Mouse (Mus musculus): ENCODE results near the gene Cyth2. TPM values are rescaled to one million over a fixed set of nuclear protein-coding genes. Genes with fewer than 3 reads are reported as not detected.

Gene Cyth2
- total RNA-seq, 2 experiments from 2014 or later, result 28.2 to 33.8 TPM

- DNase-seq, result no peak
Measured at GRCm38 (mm10) chr7:45814841-45815240, 460 bp upstream of the Cyth2 start.

DNA sequence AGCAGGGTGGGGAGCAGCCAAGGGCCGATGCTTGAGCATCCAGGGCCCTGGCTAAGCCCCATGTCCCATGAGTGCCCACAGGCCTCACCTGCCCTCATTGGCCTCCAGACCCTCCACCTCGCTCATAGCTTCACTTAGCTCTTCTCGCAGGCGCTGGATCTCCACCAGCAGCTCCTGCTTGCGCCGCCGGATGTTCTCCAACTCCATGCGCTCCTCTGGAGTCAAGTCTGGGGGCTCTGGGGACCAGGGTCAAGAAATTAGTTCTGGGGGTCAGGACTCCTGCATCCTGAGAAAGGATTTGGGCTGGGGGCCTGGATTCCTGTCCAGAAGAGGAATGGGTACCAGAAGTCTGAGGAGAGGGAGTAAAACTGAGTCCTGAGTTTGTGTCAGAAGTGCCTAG lies 1.5 kb downstream of the Cyth2 start:
- DNase-seq, result no peak

GRCm38 (mm10) chr7:45809276-45810075 lies 4.9 kb downstream of the Cyth2 start:
- DNase-seq, result no peak

DNA sequence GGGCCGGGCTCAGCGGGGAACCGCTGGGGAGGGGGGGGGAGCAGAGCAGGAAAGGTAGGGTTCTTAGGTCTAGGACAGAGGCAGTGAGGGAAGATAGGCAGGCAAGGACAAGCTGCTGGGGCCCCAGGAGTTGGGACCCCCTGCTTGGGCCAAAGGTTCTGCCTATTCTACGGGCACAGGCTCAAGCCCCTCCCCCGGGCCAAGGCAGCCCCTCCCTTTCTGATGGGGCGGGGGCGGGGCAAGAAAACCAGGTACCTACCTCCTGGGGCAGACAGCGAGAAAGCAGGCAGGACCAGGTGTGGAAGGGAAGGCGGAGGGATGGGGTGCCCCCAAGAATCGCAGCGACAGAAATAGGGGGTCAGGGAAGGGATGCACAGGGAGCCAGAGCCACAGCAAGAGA lies 5.9 kb downstream of the Cyth2 start:
- no peak for DNase-seq

GRCm38 (mm10) chr7:45805941-45806340 lies 8.4 kb downstream of the Cyth2 start:
- DNase-seq, result no peak

- DNase-seq, result no peak
Measured at GRCm38 (mm10) chr7:45802551-45802950, 11.8 kb downstream of the Cyth2 start.

- DNase-seq, result peak; percentile 82
Measured at GRCm38 (mm10) chr7:45801348-45801747, 13.0 kb downstream of the Cyth2 start.

GRCm38 (mm10) chr7:45800546-45801204 lies 13.7 kb downstream of the Cyth2 start:
- no peak for DNase-seq

DNA sequence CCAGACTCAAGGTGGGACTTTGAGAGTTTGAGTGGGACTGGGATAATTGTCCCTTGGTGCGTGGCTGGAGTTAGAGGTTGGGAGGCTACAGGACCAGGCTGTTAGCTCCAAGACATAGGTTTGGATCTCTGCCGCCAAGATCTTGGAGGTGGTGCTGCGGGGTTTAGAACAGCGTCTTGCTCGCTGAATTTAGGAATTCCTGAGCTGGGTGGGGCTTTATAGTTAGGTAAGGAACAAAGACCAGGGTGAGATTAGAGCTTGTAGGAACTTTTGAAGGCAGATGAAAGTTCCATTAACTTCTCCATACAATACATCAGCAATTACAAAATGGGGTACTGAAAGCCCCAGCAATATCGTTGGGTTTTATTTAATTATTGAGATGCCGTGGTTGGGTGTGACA lies 14.4 kb downstream of the Cyth2 start:
- no peak for DNase-seq

GRCm38 (mm10) chr7:45798931-45799330 lies 15.4 kb downstream of the Cyth2 start:
- no peak for DNase-seq

DNA sequence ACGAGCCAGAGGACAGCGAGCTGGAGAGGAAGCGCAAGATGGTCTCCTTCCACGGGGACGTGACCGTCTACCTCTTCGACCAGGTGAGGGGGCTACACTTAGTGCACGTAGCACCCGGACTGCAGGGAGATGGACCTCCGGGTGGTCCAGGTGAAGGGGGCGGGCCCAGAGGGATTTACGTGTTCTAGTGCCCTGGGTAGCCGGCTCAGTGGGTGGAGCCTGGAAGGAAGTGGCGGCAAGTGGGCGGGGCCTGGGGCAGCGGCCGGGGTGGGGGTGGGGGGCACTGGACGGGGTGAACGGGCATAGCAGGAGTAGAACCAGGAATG lies 15.9 kb downstream of the Cyth2 start:
- no peak for DNase-seq

DNA sequence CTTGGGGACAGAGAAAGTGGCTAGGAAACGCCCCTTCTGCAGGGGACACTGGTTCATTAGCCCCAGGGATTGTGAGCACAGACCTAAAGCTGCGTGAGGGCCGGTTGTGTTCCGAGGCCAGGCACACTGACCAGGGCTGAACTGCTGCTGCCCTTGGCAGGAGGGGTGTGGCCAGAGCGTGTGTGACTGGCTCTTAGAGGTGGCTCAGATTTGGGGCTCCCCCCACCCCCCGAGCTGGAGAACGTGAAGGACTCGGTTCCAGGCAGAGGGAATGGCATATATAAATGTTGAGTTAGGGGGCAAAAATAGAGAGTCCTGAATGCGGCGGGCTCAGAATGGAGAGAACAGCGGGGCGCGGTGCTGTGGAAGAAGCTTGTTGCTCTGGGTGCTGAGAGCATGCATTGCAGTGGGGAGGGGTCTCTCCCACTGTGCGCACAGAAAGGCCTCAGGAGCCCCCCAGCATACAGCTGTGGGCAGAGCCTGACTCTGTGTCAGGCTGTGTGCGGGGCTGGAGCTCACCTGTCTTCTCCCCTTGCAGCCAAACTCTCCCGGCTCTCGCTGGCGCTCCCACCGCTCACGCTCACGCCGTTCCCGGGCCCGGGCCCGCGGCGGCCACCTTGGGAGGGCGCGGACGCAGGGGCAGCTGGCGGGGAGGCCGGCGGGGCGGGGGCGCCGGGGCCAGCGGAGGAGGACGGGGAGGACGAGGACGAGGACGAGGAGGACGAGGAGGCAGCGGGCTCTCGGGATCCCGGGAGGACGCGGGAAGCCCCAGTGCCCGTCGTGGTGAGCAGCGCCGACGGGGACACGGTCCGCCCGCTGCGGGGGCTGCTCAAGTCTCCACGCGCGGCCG lies 16.5 kb downstream of the Cyth2 start:
- DNase-seq, result no peak

- DNase-seq, result no peak
Measured at GRCm38 (mm10) chr7:45796950-45797349, 17.4 kb downstream of the Cyth2 start.

DNA sequence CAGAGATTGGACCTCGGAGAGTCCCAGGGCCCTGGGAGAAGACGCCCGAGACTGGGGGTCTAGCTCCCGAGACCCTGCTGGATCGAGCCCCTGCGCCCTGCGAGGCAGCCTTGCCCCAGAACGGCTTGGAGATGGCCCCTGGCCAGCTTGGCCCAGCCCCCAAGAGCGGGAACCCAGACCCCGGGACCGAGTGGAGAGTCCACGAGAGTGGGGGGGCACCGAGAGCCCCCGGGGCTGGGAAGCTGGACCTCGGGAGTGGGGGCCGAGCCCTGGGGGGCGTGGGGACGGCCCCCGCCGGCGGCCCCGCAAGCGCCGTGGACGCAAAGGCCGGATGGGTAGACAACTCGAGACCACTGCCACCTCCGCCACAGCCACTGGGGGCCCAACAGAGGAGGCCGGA lies 19.4 kb downstream of the Cyth2 start:
- DNase-seq, result no peak

GRCm38 (mm10) chr7:45793969-45794585 lies 20.3 kb downstream of the Cyth2 start:
- DNase-seq, result no peak

- DNase-seq, result no peak
Measured at GRCm38 (mm10) chr7:45793240-45793639, 21.1 kb downstream of the Cyth2 start.

DNA sequence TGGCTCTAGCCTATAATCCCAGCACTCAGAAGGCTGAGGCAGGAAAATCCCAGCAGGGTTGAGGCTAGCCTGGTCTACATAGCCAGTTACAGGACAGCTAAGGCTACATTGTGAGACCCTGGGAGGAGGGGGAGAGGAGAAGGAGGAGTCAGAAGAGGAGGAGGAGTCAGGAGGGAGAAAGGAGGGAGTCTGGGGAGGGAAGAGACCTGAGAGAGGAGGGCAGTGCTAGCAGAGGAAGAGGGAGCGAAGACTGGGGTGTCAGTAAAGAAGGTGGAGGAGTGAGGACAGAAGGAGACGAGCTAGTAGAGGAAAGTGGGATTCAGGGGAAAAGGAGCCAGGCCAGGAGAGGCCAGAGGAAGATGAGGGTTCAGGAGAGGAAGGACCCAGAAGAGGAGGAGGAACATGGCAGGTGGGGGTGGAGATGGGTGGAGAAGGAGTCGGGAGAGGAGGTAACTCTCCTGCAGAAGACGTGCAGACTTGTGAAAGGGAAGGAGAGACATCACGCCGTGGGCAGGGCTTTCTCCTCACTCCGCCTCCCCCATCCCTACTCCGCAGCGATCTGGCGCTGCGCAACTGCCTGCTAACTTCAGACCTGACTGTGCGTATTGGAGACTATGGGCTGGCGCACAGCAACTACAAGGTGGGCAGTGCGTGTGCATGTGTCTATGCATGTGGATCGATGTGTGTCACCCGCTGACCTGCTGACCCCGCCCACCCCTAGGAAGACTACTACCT lies 22.5 kb downstream of the Cyth2 start:
- no peak for DNase-seq

- no peak for DNase-seq
Measured at GRCm38 (mm10) chr7:45790721-45791120, 23.7 kb downstream of the Cyth2 start.

DNA sequence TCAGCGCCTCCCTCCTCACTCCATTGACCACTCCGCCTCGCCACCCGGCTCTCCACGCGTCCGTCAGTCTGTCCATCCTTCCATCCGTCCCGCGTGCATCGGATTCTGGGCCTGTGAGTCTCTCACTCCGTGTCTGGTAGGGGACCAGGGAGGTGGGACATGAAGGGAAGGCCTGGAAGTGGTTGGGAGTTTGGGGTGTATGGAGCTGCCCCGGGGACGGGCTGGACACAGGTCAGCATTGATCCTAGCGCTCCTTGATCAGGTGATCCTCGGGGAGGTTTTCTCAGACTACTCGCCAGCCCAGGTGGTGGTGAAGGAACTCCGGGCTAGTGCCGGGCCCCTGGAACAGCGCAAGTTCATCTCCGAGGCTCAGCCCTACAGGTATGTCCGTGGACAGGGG lies 26.7 kb downstream of the Cyth2 start:
- no peak for DNase-seq

DNA sequence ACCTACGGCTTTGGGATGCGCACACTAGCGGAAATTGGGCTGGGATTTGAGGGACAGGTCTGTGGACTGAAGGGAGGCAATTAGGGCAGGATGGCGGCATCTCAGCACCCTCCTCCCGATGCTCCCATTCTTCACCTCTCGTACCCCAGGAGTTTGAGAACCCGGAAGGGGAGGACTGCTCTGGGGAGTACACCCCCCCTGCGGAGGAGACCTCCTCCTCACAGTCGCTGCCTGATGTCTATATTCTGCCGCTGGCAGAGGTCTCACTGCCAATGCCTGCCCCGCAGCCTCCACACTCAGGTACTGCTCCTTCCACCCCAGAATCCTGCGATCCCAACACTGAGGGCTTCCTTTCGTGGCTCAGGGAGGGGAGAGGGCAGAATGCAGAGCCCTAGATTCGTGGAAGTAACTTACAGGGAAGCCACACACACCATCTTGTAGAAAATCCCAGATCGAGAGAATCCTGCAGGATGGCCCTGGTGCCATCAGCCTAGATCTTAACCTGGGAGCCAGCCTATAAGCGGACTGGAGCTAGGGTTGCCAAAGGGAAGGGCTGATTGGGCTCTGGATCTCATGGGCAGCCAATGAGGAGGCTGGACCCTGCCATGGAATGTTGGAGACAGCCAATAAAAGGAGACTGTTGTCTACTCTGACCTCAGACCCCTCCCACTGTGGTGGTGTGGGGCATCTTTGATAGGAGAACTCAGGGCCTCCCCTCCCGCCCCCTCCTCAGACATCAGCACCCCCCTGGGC lies 27.5 kb downstream of the Cyth2 start:
- no peak for DNase-seq

- DNase-seq, result no peak
Measured at GRCm38 (mm10) chr7:45786136-45786578, 28.2 kb downstream of the Cyth2 start.
